Mouse (Mus musculus) embryonic facial prominence, embryonic 11.5 days (tissue): ENCODE measurements at regions not wholly inside any gene's neighbourhood (a gene's known extent, or its start where the extent isn't known, plus 50 kb on each side); places are given as distances from the start of the nearest gene placed in this dataset.

ENCODE experiments used
- ATAC-seq: fragments of 200-750 bp; cut with Nextera tagmentation; replicated peaks from 2 replicates; pipeline ENCODE4 v1.8.0; 2017; ENCODE audit warnings: low read depth; ENCODE audit not compliant: insufficient number of reproducible peaks, low FRiP score, low TSS enrichment
- DNase-seq: peaks from one replicate; pipeline ENCODE4 v3.0.0-alpha.2; 2015; ENCODE audit warnings: low spot score
- H3K27ac ChIP-seq: fragments of 300-500 bp; sonication (generic); replicated peaks from 2 replicates; pipeline ENCODE4 v1.5.1; 2014; ENCODE audit warnings: mild to moderate bottlenecking, low read depth, low read length, control low read depth
- H3K27me3 ChIP-seq: fragments of 300-500 bp; sonication (generic); 2 replicates; pipeline ENCODE4 v1.6.1; 2014; ENCODE audit warnings: mild to moderate bottlenecking, low read length, moderate library complexity, mixed read lengths; ENCODE audit not compliant: control insufficient read depth, insufficient read depth
- H3K36me3 ChIP-seq: fragments of 300-500 bp; sonication (generic); replicated peaks from 2 replicates; pipeline ENCODE4 v1.6.1; 2014; ENCODE audit warnings: low read depth, mild to moderate bottlenecking, low read length, moderate library complexity, mixed read lengths; ENCODE audit not compliant: control insufficient read depth, insufficient read depth
- H3K4me1 ChIP-seq: fragments of 300-500 bp; sonication (generic); 2 replicates; pipeline ENCODE4 v1.6.1; 2014; ENCODE audit warnings: low read length, mixed read lengths; ENCODE audit not compliant: control insufficient read depth, insufficient read depth
- H3K4me2 ChIP-seq: fragments of 300-500 bp; sonication (generic); 2 replicates; pipeline ENCODE4 v1.6.1; 2014; ENCODE audit warnings: low read depth, mild to moderate bottlenecking, control low read depth, low read length, moderate library complexity
- H3K4me3 ChIP-seq: fragments of 300-500 bp; sonication (generic); 2 replicates; pipeline ENCODE4 v1.5.1; 2014; ENCODE audit warnings: low read depth, low read length, control low read depth
- H3K9ac ChIP-seq: fragments of 300-500 bp; sonication (generic); replicated peaks from 2 replicates; pipeline ENCODE4 v1.6.1; 2014; ENCODE audit warnings: mild to moderate bottlenecking, control low read depth, low read length
- H3K9me3 ChIP-seq: fragments of 300-500 bp; sonication (generic); replicated peaks from 2 replicates; pipeline ENCODE4 v1.6.1; 2016; ENCODE audit warnings: mild to moderate bottlenecking, low read length, inconsistent platforms, mixed read lengths; ENCODE audit not compliant: control insufficient read depth
- WGBS: fragments of 180-500 bp; shearing (Covaris S2); extraction: QIAGEN DNeasy Blood & Tissue Kit; methylation state at CpG from one replicate; pipeline ENCODE4 v1.1.7; 2014; 5-methylcytosine and 5-hydroxymethylcytosine counted together

DNA sequence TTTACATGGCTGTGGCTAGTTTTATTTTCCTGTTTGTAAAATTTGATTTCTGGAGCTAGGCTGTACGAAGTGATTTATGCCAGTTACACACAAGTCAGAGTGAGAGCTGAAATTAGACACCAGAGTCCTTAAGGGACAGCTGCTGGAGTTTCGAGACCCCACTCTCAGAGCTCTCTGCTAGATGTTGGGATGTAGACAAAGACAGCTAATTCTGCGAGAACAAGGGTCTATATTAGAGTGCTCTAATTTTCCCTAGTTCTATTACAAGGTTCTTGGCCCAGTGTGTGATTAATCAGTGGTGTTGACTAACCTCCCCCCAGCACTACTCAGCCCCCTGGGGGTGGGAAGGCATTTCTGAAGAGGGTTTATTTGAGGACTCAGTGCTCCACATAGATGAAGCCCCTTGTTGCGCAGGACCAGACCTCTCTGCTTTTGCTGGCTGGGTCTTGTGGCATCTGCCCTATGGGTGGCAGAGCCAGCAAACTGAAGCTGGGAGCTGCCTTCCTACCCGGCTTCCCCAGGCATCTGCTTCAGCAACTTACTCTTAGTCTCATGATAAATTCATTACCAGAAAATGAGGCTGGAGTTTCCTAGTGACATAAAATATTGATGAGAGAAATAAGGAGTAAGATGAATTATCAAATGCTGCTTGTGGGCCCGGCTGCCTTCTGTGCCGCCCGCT is 171.9 kb downstream of the Spata19 start:
- ATAC-seq, result no peak; the same call in 1 of the 2 replicates
- H3K4me3 ChIP-seq, result no peak overlapping the region
- no peaks in the 10 kb centered on the region for H3K4me1 ChIP-seq
- no peak for DNase-seq
- H3K9me3 ChIP-seq, result no peaks in the 10 kb centered on the region
- 78% methylated on average over 8 of the region's 8 CpGs for WGBS
- H3K9ac ChIP-seq, result no peak overlapping the region
- H3K36me3 ChIP-seq, result no peaks in the 10 kb centered on the region
- H3K27ac ChIP-seq, result no peak overlapping the region
- no peak overlapping the region for H3K4me2 ChIP-seq
- no peaks in the 10 kb centered on the region for H3K27me3 ChIP-seq

DNA sequence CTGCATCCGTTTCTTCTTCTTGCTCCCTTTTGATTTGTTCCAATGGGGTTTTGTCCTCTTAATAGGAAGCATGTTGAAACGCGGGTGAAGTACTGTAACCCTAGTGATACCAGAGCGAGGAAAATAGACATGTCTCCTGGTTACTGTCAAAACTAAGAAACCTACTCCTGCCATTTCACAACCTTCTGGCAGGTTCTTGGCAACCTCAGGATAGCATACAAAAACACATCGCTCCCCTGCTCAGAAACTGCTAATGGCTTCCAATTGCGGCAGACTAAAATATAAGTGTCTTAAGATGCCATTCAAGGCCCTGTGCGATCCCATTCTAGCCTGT is 172.4 kb downstream of the Spata19 start:
- Histone ChIP-seq H3K27me3 (no peaks in the 10 kb centered on the region), H3K4me3 (no peak overlapping the region), H3K9me3 (no peaks in the 10 kb centered on the region), H3K27ac (no peak overlapping the region), H3K9ac (no peak overlapping the region), H3K36me3 (no peaks in the 10 kb centered on the region), H3K4me1 (no peaks in the 10 kb centered on the region), H3K4me2 (no peak overlapping the region)
- ATAC-seq (no peak), DNase-seq (no peak)
- WGBS, result 93% methylated on average over 7 of the region's 7 CpGs

- 51% methylated on average over 7 of the region's 7 CpGs for WGBS
- Histone ChIP-seq H3K4me2 (no peak overlapping the region), H3K9me3 (no peaks in the 10 kb centered on the region), H3K4me3 (no peak overlapping the region), H3K36me3 (no peaks in the 10 kb centered on the region), H3K27me3 (no peaks in the 10 kb centered on the region), H3K9ac (no peak overlapping the region), H3K27ac (no peak overlapping the region), H3K4me1 (no peaks in the 10 kb centered on the region)
- no peak for DNase-seq
- ATAC-seq, result no peak
These were observed 173.3 kb upstream of the Opcml start for GRCm38 (mm10) chr9:27617096-27617839.

DNA sequence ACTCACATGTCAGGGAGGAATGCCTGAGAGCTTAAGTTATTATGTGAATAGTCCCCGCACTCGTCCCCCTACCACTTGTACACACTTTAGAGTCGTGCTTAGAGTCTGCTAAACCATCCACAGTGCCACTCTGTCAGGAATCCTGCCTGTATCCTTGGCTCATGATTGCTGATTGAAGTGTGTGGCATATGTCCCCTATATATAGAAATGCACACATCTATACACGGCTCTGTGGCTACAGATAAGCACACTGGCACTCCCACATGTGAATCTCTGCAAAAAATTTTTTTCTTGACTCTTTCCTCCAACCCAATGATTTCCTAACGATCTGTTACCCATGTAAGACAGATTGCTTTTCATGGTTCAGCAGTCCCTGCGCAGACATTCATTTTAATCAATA is 155.7 kb upstream of the Opcml start:
- Histone ChIP-seq H3K27me3 (no peaks in the 10 kb centered on the region), H3K9me3 (no peaks in the 10 kb centered on the region), H3K9ac (no peak overlapping the region), H3K4me2 (no peak overlapping the region), H3K4me3 (no peak overlapping the region), H3K4me1 (no peaks in the 10 kb centered on the region), H3K27ac (no peak overlapping the region), H3K36me3 (no peaks in the 10 kb centered on the region)
- ATAC-seq (no peak), DNase-seq (no peak)
- WGBS, result 82% methylated on average over 6 of the region's 6 CpGs

GRCm38 (mm10) chr9:27640611-27641010 is 150.0 kb upstream of the Opcml start:
- H3K9me3 ChIP-seq, result no peaks in the 10 kb centered on the region
- ATAC-seq (no peak), DNase-seq (no peak)
- H3K27ac ChIP-seq, result no peak overlapping the region
- no peak overlapping the region for H3K4me3 ChIP-seq
- no peaks in the 10 kb centered on the region for H3K27me3 ChIP-seq
- no peak overlapping the region for H3K9ac ChIP-seq
- H3K36me3 ChIP-seq, result no peaks in the 10 kb centered on the region
- H3K4me1 ChIP-seq, result no peaks in the 10 kb centered on the region
- no peak overlapping the region for H3K4me2 ChIP-seq

GRCm38 (mm10) chr9:27643312-27643711 is 147.3 kb upstream of the Opcml start:
- WGBS, result 82% methylated on average over 1 of the region's 1 CpGs
- Histone ChIP-seq H3K4me1 (no peaks in the 10 kb centered on the region), H3K4me3 (no peak overlapping the region), H3K9ac (no peak overlapping the region), H3K4me2 (no peak overlapping the region), H3K9me3 (no peaks in the 10 kb centered on the region), H3K27ac (no peak overlapping the region), H3K36me3 (no peaks in the 10 kb centered on the region), H3K27me3 (no peaks in the 10 kb centered on the region)
- DNase-seq (no peak), ATAC-seq (no peak)

- no peak for ATAC-seq
- Histone ChIP-seq H3K36me3 (no peaks in the 10 kb centered on the region), H3K9ac (no peak overlapping the region)
These were observed 146.7 kb upstream of the Opcml start for GRCm38 (mm10) chr9:27643916-27644315.

DNA sequence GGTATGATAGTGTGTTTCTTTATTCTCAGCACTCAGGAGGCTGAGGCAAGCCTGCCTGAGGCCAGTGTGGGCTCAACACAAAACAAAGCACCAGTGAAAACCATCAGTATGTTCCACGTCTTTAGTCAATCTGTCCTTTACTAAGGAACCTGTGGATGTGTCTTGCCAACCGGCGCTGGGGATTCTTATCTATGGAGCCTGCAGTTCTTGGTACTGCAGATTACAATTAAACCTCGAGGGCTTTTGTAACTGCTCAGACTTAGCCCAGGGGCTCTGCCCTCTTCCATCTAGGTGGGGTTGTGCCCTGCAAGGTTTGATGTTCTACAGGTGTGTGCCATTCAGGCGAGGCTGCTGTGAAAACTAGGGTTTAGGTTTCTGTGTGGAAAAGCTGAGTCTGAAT is 145.1 kb upstream of the Opcml start:
- Histone ChIP-seq H3K27ac (no peak overlapping the region), H3K27me3 (no peaks in the 10 kb centered on the region), H3K9ac (no peak overlapping the region), H3K4me3 (no peak overlapping the region), H3K36me3 (no peaks in the 10 kb centered on the region), H3K4me1 (no peaks in the 10 kb centered on the region), H3K9me3 (no peaks in the 10 kb centered on the region), H3K4me2 (no peak overlapping the region)
- DNase-seq (no peak), ATAC-seq (no peak)
- WGBS, result 86% methylated on average over 5 of the region's 5 CpGs

More at GRCm38 (mm10) chr9:27643916-27644315, 146.7 kb upstream of the Opcml start:
- H3K4me2 ChIP-seq, result no peak overlapping the region
- H3K9me3 ChIP-seq, result no peaks in the 10 kb centered on the region
- no peak overlapping the region for H3K4me3 ChIP-seq
- DNase-seq, result no peak
- H3K27ac ChIP-seq, result no peak overlapping the region
- no peaks in the 10 kb centered on the region for H3K4me1 ChIP-seq
- H3K27me3 ChIP-seq, result no peaks in the 10 kb centered on the region
